In the genomic region with DNA sequence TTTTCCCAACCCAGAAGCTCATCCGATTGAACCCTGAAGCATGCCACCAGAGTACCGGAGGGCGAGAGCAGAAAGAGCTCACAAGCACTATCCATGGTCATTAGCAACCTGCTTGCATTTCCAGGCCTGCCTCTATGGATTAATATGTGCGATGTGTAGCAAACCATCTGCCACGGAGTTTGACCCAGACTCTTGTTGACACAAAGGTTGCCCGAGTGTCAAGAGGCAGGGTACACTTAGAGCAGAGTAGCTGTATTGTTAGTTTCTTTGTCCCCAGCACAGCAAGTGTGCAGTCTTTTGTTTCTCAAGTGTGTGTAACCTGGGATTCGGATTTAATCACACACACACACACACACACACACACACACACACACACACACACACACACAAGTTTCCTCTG, we compare ENCODE assay signal across 20 mouse cellular contexts.
DNase-seq lines count a peak whose midpoint lies in the region; ATAC-seq and TF ChIP-seq lines count a peak whose summit lies in the region.
"Had no signal": no experiment of that assay in that cellular context is flagged by ENCODE, and none has a peak within 500 bp of the region (broad histone marks: within the 10 kb centered on the region; RNA-seq: fewer than 3 reads in every experiment).

No protein-coding gene starts in this region.

- H3K9ac ChIP-seq in hindbrain, embryonic 12.5 days, result no peak overlapping the region
- H3K9ac ChIP-seq in hindbrain, embryonic 14.5 days, result no peak overlapping the region
- H3K9ac ChIP-seq in midbrain, embryonic 12.5 days (replicated peaks), result no peak overlapping the region
- H3K9ac ChIP-seq in midbrain, postnatal 0 days (replicated peaks; ENCODE audit: low read length, poor library complexity, severe bottlenecking), result no peak overlapping the region
- H3K9ac ChIP-seq: embryonic facial prominence, embryonic 12.5 days; limb, embryonic 13.5 days; liver, embryonic 15.5 days had no signal

- no peaks in the 10 kb centered on the region for H3K36me3 ChIP-seq in hindbrain, embryonic 12.5 days
- no peaks in the 10 kb centered on the region for H3K36me3 ChIP-seq in hindbrain, embryonic 14.5 days (replicated peaks; ENCODE audit: control insufficient read depth, insufficient read depth)
- H3K36me3 ChIP-seq in midbrain, embryonic 12.5 days, result no peaks in the 10 kb centered on the region
- H3K36me3 ChIP-seq in midbrain, postnatal 0 days (ENCODE audit: insufficient read depth, low read length), result no peaks in the 10 kb centered on the region
- H3K36me3 ChIP-seq: embryonic facial prominence, embryonic 12.5 days; heart, embryonic 10.5 days; limb, embryonic 13.5 days; liver, embryonic 15.5 days had no signal

- peak; percentile 62; the same call in 1 of the 2 replicates for ATAC-seq in hindbrain, embryonic 12.5 days (ENCODE audit: low FRiP score)
- no peak for ATAC-seq in hindbrain, embryonic 14.5 days (ENCODE audit: low FRiP score)
- ATAC-seq in midbrain, embryonic 12.5 days (ENCODE audit: low FRiP score, low read depth), result peak; percentile 75
- no peak for ATAC-seq in midbrain, postnatal 0 days (ENCODE audit: low FRiP score)

- TF ChIP-seq CTCF in midbrain, postnatal 0 days (IDR thresholded peaks at IDR 0.05), result no peak

- no peaks in the 10 kb centered on the region for H3K27me3 ChIP-seq in hindbrain, embryonic 12.5 days
- H3K27me3 ChIP-seq in hindbrain, embryonic 14.5 days (ENCODE audit: control insufficient read depth, insufficient read depth, low read length), result no peaks in the 10 kb centered on the region
- H3K27me3 ChIP-seq in midbrain, embryonic 12.5 days, result no peaks in the 10 kb centered on the region
- no peaks in the 10 kb centered on the region for H3K27me3 ChIP-seq in midbrain, postnatal 0 days (ENCODE audit: insufficient read depth, low read length)
- H3K27me3 ChIP-seq: CH12.LX; embryonic facial prominence, embryonic 12.5 days; limb, embryonic 13.5 days; liver, embryonic 15.5 days had no signal

- 45% methylated on average over 7 of the region's 7 CpGs for WGBS in hindbrain, embryonic 12.5 days
- 26% methylated on average over 7 of the region's 7 CpGs for WGBS in hindbrain, embryonic 14.5 days
- 34% methylated on average over 7 of the region's 7 CpGs for WGBS in midbrain, embryonic 12.5 days
- 37% methylated on average over 7 of the region's 7 CpGs for WGBS in midbrain, postnatal 0 days

- H3K4me3 ChIP-seq in hindbrain, embryonic 12.5 days, result no peak overlapping the region
- H3K4me3 ChIP-seq in hindbrain, embryonic 14.5 days (replicated peaks; ENCODE audit: low read length), result no peak overlapping the region
- H3K4me3 ChIP-seq in midbrain, embryonic 12.5 days, result no peak overlapping the region
- H3K4me3 ChIP-seq in midbrain, postnatal 0 days (ENCODE audit: low read depth, low read length), result no peak overlapping the region
- H3K4me3 ChIP-seq: embryonic facial prominence, embryonic 12.5 days; heart, embryonic 10.5 days; limb, embryonic 13.5 days; liver, embryonic 15.5 days had no signal

- no peak overlapping the region for H3K4me2 ChIP-seq in hindbrain, embryonic 12.5 days (replicated peaks)
- no peak overlapping the region for H3K4me2 ChIP-seq in hindbrain, embryonic 14.5 days (replicated peaks)
- no peak overlapping the region for H3K4me2 ChIP-seq in midbrain, embryonic 12.5 days (replicated peaks)
- H3K4me2 ChIP-seq in midbrain, postnatal 0 days (ENCODE audit: low read depth, low read length, poor library complexity, severe bottlenecking), result no peak overlapping the region
- H3K4me2 ChIP-seq: embryonic facial prominence, embryonic 12.5 days; limb, embryonic 13.5 days; liver, embryonic 15.5 days had no signal

- H3K4me1 ChIP-seq in hindbrain, embryonic 12.5 days, result peaks cover 20% of the 10 kb centered on the region
- peaks cover 10% of the 10 kb centered on the region for H3K4me1 ChIP-seq in hindbrain, embryonic 14.5 days (replicated peaks; ENCODE audit: control insufficient read depth, insufficient read depth, low read length)
- H3K4me1 ChIP-seq in midbrain, embryonic 12.5 days, result peaks cover 29% of the 10 kb centered on the region
- H3K4me1 ChIP-seq in midbrain, postnatal 0 days (ENCODE audit: insufficient read depth, low read length), result peaks cover 3% of the 10 kb centered on the region; the same call in 1 of the 2 replicates
- H3K4me1 ChIP-seq: liver, embryonic 15.5 days had no signal

- peak overlapping the region; percentile 14; the same call in 1 of the 2 replicates for H3K27ac ChIP-seq in hindbrain, embryonic 12.5 days
- no peak overlapping the region for H3K27ac ChIP-seq in hindbrain, embryonic 14.5 days
- H3K27ac ChIP-seq in midbrain, embryonic 12.5 days (replicated peaks), result peak overlapping the region; percentile 43
- no peak overlapping the region for H3K27ac ChIP-seq in midbrain, postnatal 0 days (ENCODE audit: low read depth, low read length)
- H3K27ac ChIP-seq: embryonic facial prominence, embryonic 12.5 days; heart, embryonic 10.5 days; limb, embryonic 13.5 days; liver, embryonic 15.5 days had no signal

- peak; percentile 33 for DNase-seq in embryo, embryonic 10 days (ENCODE audit: low spot score)
- DNase-seq in embryo, embryonic 9.5 days (ENCODE audit: extremely low spot score), result no peak
- DNase-seq in hindbrain, embryonic 14.5 days (ENCODE audit: low spot score), result no peak
- DNase-seq in midbrain, postnatal 0 days (ENCODE audit: low spot score), result no peak
- peak; percentile 67 for DNase-seq in retina, embryonic 14.5 days (ENCODE audit: low spot score)
- no peak for DNase-seq in ovary, postnatal 36 days (ENCODE audit: low spot score)
- DNase-seq: adrenal gland, adult 2 months; cerebellum, postnatal 10 days; gastrocnemius, postnatal 36 days; heart, postnatal 10 days; kidney, adult 9 months; kidney, postnatal 36 days; layer of hippocampus, adult 9-11 months had no signal

- H3K9me3 ChIP-seq in hindbrain, embryonic 12.5 days (replicated peaks), result no peaks in the 10 kb centered on the region
- H3K9me3 ChIP-seq in hindbrain, embryonic 14.5 days (ENCODE audit: control insufficient read depth, low read length), result no peaks in the 10 kb centered on the region
- H3K9me3 ChIP-seq in midbrain, embryonic 12.5 days, result no peaks in the 10 kb centered on the region
- no peaks in the 10 kb centered on the region for H3K9me3 ChIP-seq in midbrain, postnatal 0 days (ENCODE audit: low read length)
- H3K9me3 ChIP-seq: embryonic facial prominence, embryonic 12.5 days; heart, embryonic 10.5 days; limb, embryonic 13.5 days; liver, embryonic 15.5 days had no signal

Comparison
In these comparisons a context has a peak if more than half of its experiments do, and no peak if none do; other contexts are left out.
1. DNase-seq: peak in embryo, embryonic 10 days (single experiment) and retina, embryonic 14.5 days (single experiment); none in embryo, embryonic 9.5 days (single experiment), hindbrain, embryonic 14.5 days (single experiment), midbrain, postnatal 0 days (single experiment) and ovary, postnatal 36 days (single experiment).
2. ATAC-seq: peak in hindbrain, embryonic 12.5 days (single experiment) and midbrain, embryonic 12.5 days (single experiment); none in hindbrain, embryonic 14.5 days (single experiment) and midbrain, postnatal 0 days (single experiment).
3. H3K27ac ChIP-seq: peak in hindbrain, embryonic 12.5 days (single experiment) and midbrain, embryonic 12.5 days (single experiment); none in hindbrain, embryonic 14.5 days (single experiment) and midbrain, postnatal 0 days (single experiment).